Mouse (Mus musculus): ENCODE data around the gene Ctnnbip1. TPM values are rescaled to one million over a fixed set of nuclear protein-coding genes. Genes with fewer than 3 reads are reported as not detected.

Ctnnbip1 gene
- polyA plus RNA-seq, 1 experiment from 2014 or later = 105 TPM

DNA sequence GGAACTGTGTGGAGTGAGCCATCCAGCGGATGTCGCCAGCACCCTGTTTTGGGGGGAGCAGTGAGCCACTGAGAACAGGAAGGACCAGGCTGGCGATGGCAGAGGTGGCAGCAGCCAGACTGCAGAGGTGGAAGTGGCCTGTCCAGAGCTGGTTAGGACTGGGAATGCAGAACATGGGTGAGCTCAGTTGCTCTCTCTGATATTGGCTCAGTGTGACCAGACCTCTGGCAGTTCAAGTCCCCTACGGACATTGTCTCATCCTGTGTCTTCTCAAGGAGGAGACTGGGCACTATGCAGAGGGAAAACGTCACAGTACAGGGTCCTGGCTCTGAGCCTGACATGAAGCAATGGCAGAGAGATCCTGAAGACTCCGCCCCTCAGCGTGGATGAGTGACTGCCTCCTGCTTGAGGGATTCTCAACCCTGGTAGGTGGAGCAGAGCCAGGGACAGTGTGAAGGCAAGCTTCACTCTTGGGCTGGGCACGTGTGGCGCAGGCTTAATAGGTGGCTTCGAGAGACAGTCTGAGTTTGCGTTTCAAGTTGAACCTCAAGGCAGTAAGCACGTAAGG is 79.7 kb downstream of the Ctnnbip1 start:
- no peak overlapping the region for H3K27ac ChIP-seq (replicated peaks)
- 0 out of 2 replicates have a peak, but pooled peaks have one; percentile 20 for ATAC-seq (ENCODE audit: low FRiP score, low read depth)
- 76% methylated on average over 12 of the region's 12 CpGs for WGBS

DNA sequence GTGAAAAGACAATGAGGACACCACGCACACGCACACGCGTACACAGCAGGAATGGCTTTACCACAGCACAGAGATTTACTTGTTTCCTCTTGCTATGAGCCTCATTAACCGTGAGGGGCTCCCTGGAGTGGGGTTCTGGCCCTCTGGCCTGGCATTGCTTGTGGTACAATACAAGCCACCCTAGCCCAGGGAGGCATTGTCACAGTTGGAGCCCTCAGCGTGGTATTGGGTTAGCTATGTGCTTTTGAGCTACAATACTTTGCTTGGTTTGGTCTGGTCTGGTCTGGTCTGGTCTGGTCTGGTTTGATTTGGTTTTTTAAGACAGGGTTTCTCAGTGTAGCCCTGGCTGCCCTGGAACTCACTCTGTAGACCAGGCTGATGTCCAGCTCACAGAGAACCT is 81.5 kb downstream of the Ctnnbip1 start:
- 84% methylated on average over 6 of the region's 6 CpGs for WGBS
- H3K4me1 ChIP-seq (replicated peaks) = peaks cover 27% of the 10 kb centered on the region
- no peak overlapping the region for H3K27ac ChIP-seq (replicated peaks)
- ATAC-seq (ENCODE audit: low FRiP score, low read depth) = no peak
- H3K4me2 ChIP-seq = no peak overlapping the region
- H3K36me3 ChIP-seq = no peaks in the 10 kb centered on the region
- no peak overlapping the region for H3K9ac ChIP-seq
- no peak overlapping the region for H3K4me3 ChIP-seq
- no peaks in the 10 kb centered on the region for H3K9me3 ChIP-seq
- H3K27me3 ChIP-seq = no peaks in the 10 kb centered on the region

More for the DNA sequence above, 79.7 kb downstream of the Ctnnbip1 start:
- no peaks in the 10 kb centered on the region for H3K9me3 ChIP-seq
- no peak overlapping the region for H3K4me2 ChIP-seq
- H3K9ac ChIP-seq = no peak overlapping the region
- no peaks in the 10 kb centered on the region for H3K36me3 ChIP-seq
- H3K4me3 ChIP-seq = no peak overlapping the region
- no peaks in the 10 kb centered on the region for H3K27me3 ChIP-seq
- H3K4me1 ChIP-seq (replicated peaks) = peaks cover 30% of the 10 kb centered on the region

DNA sequence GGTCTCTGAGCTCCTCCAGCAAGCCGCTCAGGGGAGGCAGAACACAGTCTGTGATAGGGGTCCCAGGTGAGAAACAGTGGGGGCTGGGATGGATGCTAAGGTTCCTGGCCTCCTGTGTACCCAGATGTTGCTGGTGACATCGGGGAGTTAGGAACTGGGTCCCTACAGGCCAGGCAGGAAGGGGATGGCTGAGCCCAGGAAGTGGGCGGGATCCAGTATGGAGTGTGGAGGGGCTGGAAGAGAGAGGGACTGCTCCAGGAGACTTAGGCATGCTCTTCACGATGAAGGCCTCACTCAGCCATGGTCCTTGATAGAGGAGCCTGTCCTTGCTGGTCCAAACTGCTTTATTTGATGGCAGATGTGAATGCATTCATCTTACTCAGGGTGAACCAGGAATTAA is 82.1 kb downstream of the Ctnnbip1 start:
- no peak overlapping the region for H3K4me2 ChIP-seq
- no peaks in the 10 kb centered on the region for H3K27me3 ChIP-seq
- 89% methylated on average over 4 of the region's 4 CpGs for WGBS
- no peak; the same call in 1 of the 2 replicates for ATAC-seq (ENCODE audit: low FRiP score, low read depth)
- H3K9ac ChIP-seq = no peak overlapping the region
- no peaks in the 10 kb centered on the region for H3K9me3 ChIP-seq
- no peaks in the 10 kb centered on the region for H3K36me3 ChIP-seq
- no peak overlapping the region for H3K27ac ChIP-seq (replicated peaks)
- H3K4me3 ChIP-seq = no peak overlapping the region
- peaks cover 22% of the 10 kb centered on the region for H3K4me1 ChIP-seq (replicated peaks)

GRCm38 (mm10) chr4:149601484-149601883 is 83.4 kb downstream of the Ctnnbip1 start:
- Histone ChIP-seq H3K4me2 (no peak overlapping the region), H3K4me1 (replicated peaks) (peaks cover 30% of the 10 kb centered on the region), H3K4me3 (no peak overlapping the region), H3K27ac (replicated peaks) (0 out of 2 replicates have a peak overlapping the region, but pooled peaks have one; percentile 27), H3K27me3 (no peaks in the 10 kb centered on the region), H3K36me3 (no peaks in the 10 kb centered on the region), H3K9ac (no peak overlapping the region), H3K9me3 (no peaks in the 10 kb centered on the region)
- ATAC-seq (ENCODE audit: low FRiP score, low read depth) = no peak
- 37% methylated on average over 4 of the region's 4 CpGs for WGBS

DNA sequence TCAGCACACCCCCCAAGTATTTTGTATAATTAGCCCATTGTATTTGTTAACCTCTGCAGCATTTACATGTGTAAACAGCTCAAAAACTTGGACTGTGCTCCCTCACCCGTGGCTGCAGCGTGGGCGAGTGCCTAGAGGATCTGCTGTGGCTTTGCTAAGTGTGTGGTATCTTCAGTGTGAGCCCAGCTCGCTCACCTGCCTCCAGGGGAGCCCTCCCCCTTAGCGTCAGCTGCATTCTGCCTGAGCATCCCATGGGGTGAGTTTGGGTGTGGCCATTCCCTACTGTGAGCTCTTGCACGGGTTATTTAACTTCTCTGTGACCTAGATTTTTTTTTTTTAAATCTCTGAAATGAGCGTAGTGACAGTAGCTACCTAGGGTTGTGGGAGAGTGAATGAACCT is 84.2 kb downstream of the Ctnnbip1 start:
- H3K9ac ChIP-seq = no peak overlapping the region
- 40% methylated on average over 7 of the region's 7 CpGs for WGBS
- H3K4me3 ChIP-seq = no peak overlapping the region
- peaks cover 38% of the 10 kb centered on the region for H3K4me1 ChIP-seq (replicated peaks)
- H3K27me3 ChIP-seq = no peaks in the 10 kb centered on the region
- no peaks in the 10 kb centered on the region for H3K36me3 ChIP-seq
- no peaks in the 10 kb centered on the region for H3K9me3 ChIP-seq
- no peak overlapping the region for H3K4me2 ChIP-seq
- no peak overlapping the region for H3K27ac ChIP-seq (replicated peaks)
- ATAC-seq (ENCODE audit: low FRiP score, low read depth) = no peak

- WGBS = 70% methylated on average over 1 of the region's 1 CpGs
- no peaks in the 10 kb centered on the region for H3K9me3 ChIP-seq
- no peak for ATAC-seq (ENCODE audit: low FRiP score, low read depth)
Measured at GRCm38 (mm10) chr4:149603860-149604259, 85.8 kb downstream of the Ctnnbip1 start.

GRCm38 (mm10) chr4:149604518-149604917 is 86.5 kb downstream of the Ctnnbip1 start:
- H3K9ac ChIP-seq = no peak overlapping the region
- no peaks in the 10 kb centered on the region for H3K9me3 ChIP-seq
- peaks cover 55% of the 10 kb centered on the region for H3K4me1 ChIP-seq (replicated peaks)
- no peaks in the 10 kb centered on the region for H3K36me3 ChIP-seq
- H3K27ac ChIP-seq (replicated peaks) = no peak overlapping the region
- WGBS = 79% methylated on average over 3 of the region's 3 CpGs
- H3K4me2 ChIP-seq = no peak overlapping the region
- H3K4me3 ChIP-seq = no peak overlapping the region
- H3K27me3 ChIP-seq = no peaks in the 10 kb centered on the region
- no peak for ATAC-seq (ENCODE audit: low FRiP score, low read depth)

More at GRCm38 (mm10) chr4:149603860-149604259, 85.8 kb downstream of the Ctnnbip1 start:
- Histone ChIP-seq H3K27me3 (no peaks in the 10 kb centered on the region), H3K4me2 (no peak overlapping the region), H3K27ac (replicated peaks) (no peak overlapping the region), H3K36me3 (no peaks in the 10 kb centered on the region), H3K4me1 (replicated peaks) (peaks cover 48% of the 10 kb centered on the region), H3K9ac (no peak overlapping the region), H3K4me3 (no peak overlapping the region)

DNA sequence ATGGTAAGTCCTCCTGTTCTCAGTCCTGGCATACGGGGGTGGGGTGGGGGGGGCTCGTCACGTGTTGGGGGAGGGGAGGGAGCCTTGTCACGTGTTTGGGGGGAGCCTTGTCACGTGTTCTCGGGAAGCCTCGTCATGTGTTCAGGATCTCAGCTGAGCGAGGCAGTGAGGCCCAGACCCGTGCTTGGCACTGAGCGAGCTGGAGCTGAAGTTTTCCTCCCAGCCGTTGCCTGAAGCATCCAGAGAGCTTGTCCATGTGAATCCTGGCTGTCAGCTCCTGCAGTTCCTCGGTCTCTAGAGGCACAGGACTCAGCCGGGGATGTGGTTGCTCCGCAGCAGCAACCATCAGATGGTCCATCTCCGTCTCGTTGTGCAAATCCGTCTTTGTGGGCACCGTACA is 88.0 kb downstream of the Ctnnbip1 start:
- Histone ChIP-seq H3K4me2 (peak overlapping the region; percentile 17; the same call in 1 of the 2 replicates), H3K27me3 (no peaks in the 10 kb centered on the region), H3K9ac (no peak overlapping the region), H3K4me3 (no peak overlapping the region), H3K36me3 (no peaks in the 10 kb centered on the region), H3K4me1 (replicated peaks) (peaks cover 51% of the 10 kb centered on the region), H3K9me3 (no peaks in the 10 kb centered on the region), H3K27ac (replicated peaks) (peak overlapping the region; percentile 62)
- peak; percentile 52 for ATAC-seq (ENCODE audit: low FRiP score, low read depth)
- WGBS = 49% methylated on average over 18 of the region's 18 CpGs

DNA sequence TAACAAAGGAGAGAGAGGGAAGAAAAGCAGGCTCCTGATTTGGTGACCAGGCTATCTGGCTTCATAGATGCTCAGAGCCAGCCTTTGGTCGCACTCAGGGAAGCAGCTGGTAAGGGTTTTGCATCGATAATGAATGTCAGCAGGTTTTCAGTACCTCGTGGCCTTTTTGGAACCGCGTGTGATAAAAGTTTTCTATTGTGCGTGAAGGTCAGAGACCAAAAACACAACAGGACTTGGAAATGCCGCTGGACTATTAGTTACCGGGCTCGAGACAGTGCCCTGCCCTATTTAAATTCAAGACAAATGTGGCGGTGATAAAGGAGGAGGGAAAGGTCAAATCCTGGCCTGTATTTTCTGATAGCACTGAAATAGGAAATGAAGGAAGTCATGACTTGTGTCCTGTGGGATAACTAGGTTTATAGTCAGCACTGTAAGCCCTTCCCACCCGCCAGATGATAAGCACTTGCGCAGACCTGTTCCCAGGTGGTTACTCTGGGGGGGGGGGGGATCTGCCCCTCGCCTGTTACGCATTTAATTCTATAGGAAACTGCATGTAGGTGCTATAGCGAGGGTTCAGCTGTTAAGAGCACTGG is 88.8 kb downstream of the Ctnnbip1 start:
- Histone ChIP-seq H3K27ac (replicated peaks) (0 out of 2 replicates have a peak overlapping the region, but pooled peaks have one; percentile 25), H3K4me1 (replicated peaks) (peaks cover 49% of the 10 kb centered on the region)
- 34% methylated on average over 15 of the region's 15 CpGs for WGBS

DNA sequence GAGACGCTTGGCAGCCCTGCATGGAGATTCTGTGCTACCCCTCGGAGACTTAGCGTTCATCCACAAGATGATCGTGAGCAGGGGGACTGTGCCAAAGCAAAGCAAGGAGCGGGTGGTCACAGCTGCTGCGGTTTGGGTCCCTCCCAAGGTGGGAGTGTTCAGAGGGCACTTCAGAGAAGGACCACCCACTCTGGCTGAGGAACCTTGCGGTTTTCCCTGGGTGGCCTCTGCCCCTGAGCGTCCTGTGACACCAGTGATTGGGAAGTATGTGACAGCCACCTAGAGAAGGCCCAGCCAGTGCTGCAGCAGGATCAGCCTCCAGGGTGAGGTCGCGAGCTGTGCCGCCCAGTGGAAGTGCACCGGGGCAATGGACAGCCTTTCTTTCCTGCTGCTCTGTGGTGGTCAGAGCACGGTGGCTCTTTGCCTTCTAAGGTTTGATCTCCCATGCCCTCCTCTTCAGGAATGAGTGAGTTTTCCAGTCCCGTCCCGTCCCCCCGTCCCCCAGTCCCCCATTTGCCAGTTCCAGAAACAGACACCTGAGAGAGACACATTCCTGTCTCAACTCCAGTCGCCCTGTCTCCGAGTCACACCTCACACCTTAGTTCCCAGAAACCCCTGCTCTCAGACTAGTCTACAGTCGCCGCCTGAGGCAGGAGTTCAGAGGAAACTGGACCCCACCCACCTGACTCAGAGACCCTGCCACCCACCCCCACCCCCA is 89.7 kb downstream of the Ctnnbip1 start:
- H3K4me3 ChIP-seq = no peak overlapping the region
- no peak overlapping the region; the same call in 1 of the 2 replicates for H3K9ac ChIP-seq
- 0 out of 2 replicates have a peak overlapping the region, but pooled peaks have one; percentile 25 for H3K27ac ChIP-seq (replicated peaks)
- no peak for ATAC-seq (ENCODE audit: low FRiP score, low read depth)
- no peaks in the 10 kb centered on the region for H3K9me3 ChIP-seq
- WGBS = 60% methylated on average over 20 of the region's 20 CpGs
- H3K27me3 ChIP-seq = no peaks in the 10 kb centered on the region
- no peaks in the 10 kb centered on the region for H3K36me3 ChIP-seq
- H3K4me2 ChIP-seq = no peak overlapping the region
- peaks cover 43% of the 10 kb centered on the region for H3K4me1 ChIP-seq (replicated peaks)

More for the DNA sequence above, 88.8 kb downstream of the Ctnnbip1 start:
- Histone ChIP-seq H3K9ac (no peak overlapping the region), H3K4me3 (no peak overlapping the region), H3K9me3 (no peaks in the 10 kb centered on the region), H3K27me3 (no peaks in the 10 kb centered on the region), H3K36me3 (no peaks in the 10 kb centered on the region), H3K4me2 (no peak overlapping the region)
- no peak for ATAC-seq (ENCODE audit: low FRiP score, low read depth)

DNA sequence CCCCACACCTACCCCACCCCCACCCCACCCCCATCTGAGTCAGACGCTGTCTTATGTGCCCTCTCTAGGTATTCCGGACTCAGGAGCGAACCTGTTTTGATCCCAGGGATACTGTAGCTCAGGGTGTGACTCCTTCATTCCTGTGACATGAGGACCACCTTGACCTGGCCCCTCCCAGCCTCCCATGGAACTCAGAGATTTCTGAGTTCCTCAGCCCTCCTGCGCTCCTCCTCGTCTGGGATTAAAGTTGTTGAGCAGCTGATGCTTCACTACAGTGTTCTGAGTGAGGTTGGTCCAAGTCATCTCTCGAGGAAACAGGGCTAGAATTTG is 90.2 kb downstream of the Ctnnbip1 start:
- Histone ChIP-seq H3K27ac (replicated peaks) (no peak overlapping the region), H3K36me3 (no peaks in the 10 kb centered on the region), H3K4me1 (replicated peaks) (peaks cover 43% of the 10 kb centered on the region), H3K27me3 (no peaks in the 10 kb centered on the region), H3K4me3 (no peak overlapping the region), H3K9me3 (no peaks in the 10 kb centered on the region), H3K4me2 (no peak overlapping the region), H3K9ac (no peak overlapping the region)
- no peak for ATAC-seq (ENCODE audit: low FRiP score, low read depth)
- 92% methylated on average over 6 of the region's 6 CpGs for whole genome bisulfite sequencing

- H3K27ac ChIP-seq (replicated peaks) = peak overlapping the region; percentile 5; the same call in 1 of the 2 replicates
- H3K9ac ChIP-seq = no peak overlapping the region
Measured at GRCm38 (mm10) chr4:149609256-149610025, 91.4 kb downstream of the Ctnnbip1 start.

More at GRCm38 (mm10) chr4:149609256-149610025, 91.4 kb downstream of the Ctnnbip1 start:
- Histone ChIP-seq H3K4me2 (no peak overlapping the region), H3K4me1 (replicated peaks) (peaks cover 43% of the 10 kb centered on the region), H3K9me3 (no peaks in the 10 kb centered on the region), H3K27me3 (no peaks in the 10 kb centered on the region), H3K4me3 (no peak overlapping the region), H3K36me3 (no peaks in the 10 kb centered on the region)
- 52% methylated on average over 8 of the region's 8 CpGs for WGBS
- ATAC-seq (ENCODE audit: low FRiP score, low read depth) = no peak

All from hindbrain, embryonic 15.5 days (tissue).